Mouse (Mus musculus) gonadal fat pad, adult 2 months (tissue): ENCODE results near the gene Snx32. TPM values are rescaled to one million over a fixed set of nuclear protein-coding genes. Genes with fewer than 3 reads are reported as not detected.
"Not testable (repeated sequence)": the region's sequence is repeated elsewhere in the genome, so short reads cannot be mapped to it uniquely, and the experiment has no call there.

Experiments used
- DNase-seq: peaks from one replicate; pipeline ENCODE4 v3.0.0-alpha.2; 2012; ENCODE audit warnings: low read depth
- polyA plus RNA-seq: library from polyadenylated mRNA; depleted of rRNA; stranded (reverse); fragments of >200 nt; gene quantifications from 2 replicates; pipeline ENCODE4 v1.2.3, GENCODE M21; 2012

Snx32 gene
- polyA plus RNA-seq, 1 experiment = 25.6 TPM

DNA sequence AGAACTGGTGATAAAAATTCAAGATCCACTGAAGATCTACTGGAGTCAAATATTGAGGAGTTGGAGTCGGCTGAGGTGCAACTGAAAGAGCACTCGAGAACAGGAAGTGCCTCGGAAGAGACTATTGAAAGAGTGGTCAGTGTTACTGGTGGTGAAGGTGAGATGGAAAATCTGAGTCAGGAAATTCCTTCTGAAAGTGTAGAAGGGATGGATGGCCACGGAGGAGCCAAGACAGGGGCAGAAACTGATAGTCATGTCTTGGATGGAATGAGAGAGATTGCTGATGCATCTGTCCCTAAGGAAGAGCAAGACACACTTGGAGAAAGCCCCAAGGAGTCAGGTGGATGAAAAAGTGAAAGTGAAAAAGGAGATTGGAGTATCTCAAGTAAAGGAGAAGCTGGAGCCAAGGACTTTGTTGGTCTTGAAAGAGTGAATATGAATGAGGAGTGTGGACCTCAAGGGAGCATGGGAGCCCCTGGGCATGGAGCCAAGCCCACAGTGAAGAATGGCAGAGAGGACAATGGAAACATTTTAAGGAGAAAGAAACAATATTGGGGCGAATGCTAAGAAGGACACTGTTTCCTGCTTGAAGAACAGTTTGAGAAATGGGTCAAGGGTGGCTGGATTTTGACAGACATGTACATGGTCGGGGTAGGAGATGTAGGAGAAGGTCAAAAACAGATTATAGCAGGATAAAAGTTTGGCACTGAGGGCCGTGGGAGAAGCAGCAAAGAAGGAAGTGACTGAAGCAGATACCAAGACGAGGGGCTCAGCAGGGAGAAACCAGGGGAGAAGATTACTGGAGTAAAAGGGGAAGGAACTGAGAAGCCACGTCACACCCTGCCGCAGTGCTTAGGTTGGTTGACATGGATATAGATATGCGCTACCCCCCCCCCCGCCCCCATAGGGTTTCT, 2.0 kb upstream of the Snx32 start:
- no peak for DNase-seq

GRCm38 (mm10) chr19:5511074-5511632, 815 bp upstream of the Snx32 start:
- DNase-seq = no peak

- DNase-seq = no peak
Observed at GRCm38 (mm10) chr19:5503687-5504086, 6.7 kb downstream of the Snx32 start, which contains the start of gene 1700020D05Rik. Gene 1700020D05Rik, minus strand, starts transcription at chr19:5503787.

GRCm38 (mm10) chr19:5500330-5500875, 9.9 kb downstream of the Snx32 start:
- no peak for DNase-seq

GRCm38 (mm10) chr19:5496052-5496370, 14.3 kb downstream of the Snx32 start:
- no peak for DNase-seq

- no peak for DNase-seq
Observed at GRCm38 (mm10) chr19:5495353-5496051, 14.8 kb downstream of the Snx32 start.

GRCm38 (mm10) chr19:5494314-5494713, 16.0 kb downstream of the Snx32 start:
- no peak for DNase-seq

DNA sequence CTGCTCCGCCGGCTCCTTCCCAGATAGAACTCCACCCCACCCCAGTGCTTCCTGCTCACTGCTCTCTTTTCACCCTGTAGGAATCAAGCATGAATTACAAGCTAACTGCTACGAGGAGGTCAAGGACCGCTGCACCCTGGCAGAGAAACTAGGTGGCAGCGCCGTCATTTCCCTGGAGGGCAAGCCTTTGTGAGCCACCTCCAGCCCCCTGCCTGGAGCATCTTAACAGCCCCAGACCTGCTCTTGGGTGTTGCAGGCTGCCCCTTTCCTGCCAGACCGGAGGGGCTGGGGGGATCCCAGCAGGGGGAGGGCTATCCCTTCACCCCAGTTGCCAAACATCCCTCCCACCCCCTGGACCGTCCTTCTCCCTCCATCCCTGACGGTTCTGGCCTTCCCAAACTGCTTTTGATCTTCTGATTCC, 17.0 kb downstream of the Snx32 start:
- DNase-seq = not testable (repeated sequence)

DNA sequence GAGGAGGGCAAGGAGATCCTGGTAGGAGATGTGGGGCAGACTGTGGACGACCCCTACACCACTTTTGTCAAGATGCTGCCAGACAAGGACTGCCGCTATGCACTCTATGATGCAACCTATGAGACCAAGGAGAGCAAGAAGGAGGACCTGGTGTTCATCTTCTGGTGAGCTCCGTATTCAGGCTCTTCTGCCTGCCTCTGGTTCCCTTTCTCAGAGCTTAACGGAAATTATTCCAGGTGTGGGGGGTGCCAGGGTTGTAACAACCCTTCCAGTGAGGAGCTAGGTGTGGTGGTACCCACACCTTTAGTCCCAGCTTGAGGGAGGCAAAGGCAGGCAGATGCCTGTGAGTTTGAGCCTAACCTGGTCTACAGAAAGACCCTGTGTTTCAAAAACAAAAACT, 17.7 kb downstream of the Snx32 start:
- DNase-seq = no peak

- no peak for DNase-seq
Observed at GRCm38 (mm10) chr19:5490898-5491708, 19.2 kb downstream of the Snx32 start.

GRCm38 (mm10) chr19:5490313-5490897, 19.9 kb downstream of the Snx32 start, which contains the start of gene Cfl1:
Gene Cfl1, plus strand, starts transcription at chr19:5490455.
- DNase-seq = peak; percentile 68

- not testable (repeated sequence) for DNase-seq
Observed at GRCm38 (mm10) chr19:5489721-5490120, 20.6 kb downstream of the Snx32 start.

- peak; percentile 66 for DNase-seq
Observed at GRCm38 (mm10) chr19:5488878-5489571, 21.3 kb downstream of the Snx32 start.

GRCm38 (mm10) chr19:5487768-5488550, 22.4 kb downstream of the Snx32 start, which contains the start of gene Mus81:
Gene Mus81, minus strand, starts transcription at chr19:5488402.
- peak; percentile 69 for DNase-seq

- DNase-seq = no peak
Observed at GRCm38 (mm10) chr19:5486771-5487170, 23.6 kb downstream of the Snx32 start.

DNA sequence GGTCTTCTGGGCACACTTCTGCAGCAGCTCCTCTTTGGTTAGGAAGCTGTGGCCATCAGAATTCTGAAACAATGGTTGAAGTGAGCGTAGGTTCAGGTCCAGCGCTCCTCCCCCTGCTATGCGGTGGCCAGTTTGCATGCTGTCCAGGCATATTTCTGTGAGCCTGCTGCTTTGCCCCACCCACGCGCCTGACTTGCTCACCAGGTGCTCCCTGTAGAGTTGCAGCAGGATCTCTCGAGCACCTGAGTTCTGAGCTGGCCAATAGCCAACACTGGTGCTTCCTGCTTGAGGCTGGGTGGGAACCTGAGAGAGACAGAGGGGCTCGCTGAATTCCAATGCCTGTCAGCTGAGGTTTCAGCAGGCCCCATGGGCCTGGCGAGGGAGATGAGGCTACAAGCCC, 24.1 kb downstream of the Snx32 start:
- DNase-seq = no peak

GRCm38 (mm10) chr19:5485821-5486220, 24.5 kb downstream of the Snx32 start:
- no peak for DNase-seq

GRCm38 (mm10) chr19:5485371-5485770, 25.0 kb downstream of the Snx32 start:
- no peak for DNase-seq

DNA sequence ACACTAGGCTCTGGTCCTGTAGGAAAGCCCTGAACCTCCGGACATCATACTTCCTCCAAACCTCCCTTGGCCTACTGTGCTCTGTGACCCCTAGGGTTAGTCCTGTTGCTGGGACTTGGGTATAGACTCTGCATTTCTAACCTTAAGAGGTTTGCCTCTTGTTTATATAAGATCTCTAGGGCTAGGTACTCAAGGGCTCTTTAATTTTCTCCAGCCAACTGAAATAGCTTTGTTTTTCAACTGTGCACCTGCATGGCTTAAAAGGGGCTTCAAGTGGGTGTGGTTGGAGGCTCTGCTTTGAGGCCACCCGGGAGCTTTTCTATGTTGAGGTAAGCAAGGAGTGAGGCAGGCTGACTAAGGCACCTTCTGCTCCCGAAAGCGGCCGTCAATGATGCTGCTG, 25.8 kb downstream of the Snx32 start:
- no peak for DNase-seq
